Mouse (Mus musculus) naive thymus-derived CD4-positive, alpha-beta T cell, adult 2 months (primary cell): ENCODE data around the gene Prrxl1.

Experiments used
- DNase-seq: peaks from one replicate; pipeline ENCODE4 v3.0.0-alpha.2; 2011; ENCODE audit warnings: low read depth

Gene Prrxl1

DNA sequence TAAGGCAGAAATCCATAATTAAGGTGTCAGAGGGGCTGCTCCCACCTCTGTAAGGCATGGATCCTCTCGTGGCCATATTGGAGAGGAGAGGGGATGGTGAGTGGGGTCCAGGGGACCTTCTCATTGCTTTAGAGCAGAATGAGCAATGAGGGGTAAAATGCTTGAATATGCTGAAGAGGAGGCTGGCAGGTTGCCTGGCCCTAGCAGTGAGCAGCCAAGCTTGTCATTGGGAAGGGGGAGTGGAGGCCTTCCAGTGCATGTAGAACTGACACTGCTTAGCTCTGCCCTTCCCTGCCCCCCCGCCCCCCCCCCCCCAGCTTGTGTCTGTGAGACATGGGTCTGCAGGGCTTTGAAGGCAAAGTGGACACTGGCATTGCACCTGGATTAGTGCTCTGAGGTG is 28.1 kb downstream of the Prrxl1 start:
- DNase-seq, result no peak

- no peak for DNase-seq
These were observed 29.4 kb downstream of the Prrxl1 start for GRCm38 (mm10) chr14:32628584-32628983.

- DNase-seq, result no peak
These were observed 33.8 kb downstream of the Prrxl1 start for GRCm38 (mm10) chr14:32632908-32633600.

DNA sequence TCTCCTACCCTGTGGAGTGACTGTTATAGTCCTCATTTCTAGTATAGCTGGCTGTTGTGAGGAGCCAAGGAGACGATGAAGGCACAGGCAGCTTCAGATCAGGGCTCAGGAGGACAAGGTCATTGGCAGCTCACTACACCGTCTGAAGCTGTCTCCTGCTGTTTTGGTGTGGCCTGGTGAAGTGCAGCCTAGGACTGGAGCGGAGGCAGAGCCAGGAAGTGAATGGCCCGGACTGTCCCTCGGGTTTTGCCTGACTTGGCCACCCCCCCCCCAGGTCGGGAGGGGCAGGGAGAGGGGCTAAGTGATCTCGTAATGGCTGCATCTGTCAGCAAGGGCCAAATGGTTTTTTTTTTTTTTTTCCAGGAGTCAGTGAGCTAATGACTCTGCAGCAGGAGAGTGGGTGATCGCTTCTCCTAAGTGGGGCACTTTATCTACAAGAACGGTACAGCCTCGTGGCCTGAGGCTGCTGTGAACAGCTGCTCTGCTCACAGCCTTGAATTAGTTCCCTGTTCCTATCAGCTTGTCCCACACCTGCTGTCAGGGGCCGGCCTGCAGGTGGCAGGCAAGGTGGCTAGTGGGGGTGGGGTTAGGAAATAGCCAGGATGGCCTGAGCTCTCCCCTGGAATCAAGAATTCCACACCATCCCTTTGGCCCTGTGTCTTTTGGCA is 34.9 kb downstream of the Prrxl1 start:
- no peak for DNase-seq

- no peak for DNase-seq
These were observed 39.3 kb downstream of the Prrxl1 start for GRCm38 (mm10) chr14:32638485-32638884.

DNA sequence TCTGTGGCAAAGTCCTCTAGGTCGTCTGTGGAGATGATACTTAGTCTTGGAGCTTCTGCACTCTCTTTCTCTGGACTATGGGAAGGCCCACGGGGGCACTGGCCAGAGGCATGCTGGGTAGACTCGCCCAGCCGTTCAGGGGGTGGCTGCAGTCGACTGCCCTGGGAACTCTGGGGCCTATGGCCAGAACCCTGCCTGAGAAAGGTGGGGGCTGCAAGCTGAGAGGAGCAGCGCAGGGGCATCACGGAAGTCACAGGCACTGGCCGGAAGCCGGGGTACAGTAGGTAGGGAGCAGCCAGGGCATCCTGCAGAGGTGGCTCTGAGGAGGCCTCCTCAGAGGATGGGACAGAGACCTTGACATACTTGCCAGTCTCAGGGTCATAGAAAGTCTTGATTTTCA is 60.6 kb downstream of the Prrxl1 start:
- no peak for DNase-seq

DNA sequence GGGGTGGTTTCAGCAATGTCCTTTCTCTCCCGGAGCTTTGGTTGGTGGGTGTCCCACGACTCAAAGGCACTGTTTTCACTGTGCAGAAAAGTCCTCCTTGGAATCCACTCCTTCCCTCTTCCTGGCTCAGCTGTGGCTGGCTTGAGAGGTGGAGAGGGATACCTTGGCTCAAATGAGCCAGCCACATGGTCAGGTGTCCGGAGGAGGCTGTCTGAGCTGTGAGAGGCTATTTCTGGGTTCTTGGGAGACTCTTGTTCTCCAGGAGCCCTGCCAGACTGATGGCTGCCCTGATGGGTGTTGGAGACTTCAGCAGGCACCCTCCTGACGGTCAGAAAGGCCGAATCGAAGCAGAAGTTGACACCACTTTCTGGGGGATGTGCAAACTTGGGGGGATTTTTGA is 63.9 kb downstream of the Prrxl1 start:
- DNase-seq, result no peak

GRCm38 (mm10) chr14:32673178-32673577 is 74.0 kb downstream of the Prrxl1 start:
- no peak for DNase-seq

- no peak for DNase-seq
These were observed 79.4 kb downstream of the Prrxl1 start for GRCm38 (mm10) chr14:32678565-32678964.

GRCm38 (mm10) chr14:32681603-32682002 is 82.4 kb downstream of the Prrxl1 start:
- DNase-seq, result no peak

- DNase-seq, result no peak
These were observed 83.3 kb downstream of the Prrxl1 start for GRCm38 (mm10) chr14:32682536-32682935.

- no peak for DNase-seq
These were observed 84.1 kb downstream of the Prrxl1 start for GRCm38 (mm10) chr14:32683251-32683838.

DNA sequence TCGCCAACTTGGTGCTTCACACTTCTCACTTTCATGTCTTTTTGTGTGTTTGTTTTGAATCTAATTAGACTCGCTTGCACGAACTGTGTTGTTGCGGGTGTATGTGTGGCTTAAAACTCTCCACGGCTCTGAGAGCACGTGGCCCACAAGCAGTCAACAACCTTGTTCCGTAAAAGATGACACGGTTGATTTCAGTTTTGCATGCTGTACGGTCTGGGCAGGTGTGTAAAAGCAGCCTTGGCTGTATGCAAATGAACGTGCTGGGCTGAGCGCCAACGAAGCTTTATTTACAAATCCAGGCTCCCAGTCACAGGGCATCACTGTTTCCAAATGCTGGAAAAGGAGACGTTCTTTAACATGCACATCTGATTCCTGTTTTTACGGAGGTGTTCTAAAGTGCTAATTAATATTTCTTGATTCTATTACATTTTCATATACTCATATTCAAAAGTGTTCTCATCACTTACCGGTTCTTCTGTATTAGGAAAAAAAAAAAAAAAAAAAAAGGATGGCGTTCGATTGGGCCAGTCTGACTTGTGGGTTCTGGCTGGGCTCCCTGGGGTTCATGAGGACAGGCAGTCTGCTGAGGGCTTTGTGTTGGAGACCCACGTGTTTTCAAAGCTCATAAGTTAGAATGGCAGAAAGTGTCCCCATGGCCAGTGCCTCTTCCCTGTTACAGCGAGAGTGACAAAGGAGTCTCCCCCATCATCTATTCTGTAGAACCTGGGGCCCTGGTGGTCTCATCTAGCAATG is 85.0 kb downstream of the Prrxl1 start:
- DNase-seq, result no peak

- DNase-seq, result no peak
These were observed 85.5 kb downstream of the Prrxl1 start for GRCm38 (mm10) chr14:32684735-32685105.

GRCm38 (mm10) chr14:32685124-32685826 is 86.1 kb downstream of the Prrxl1 start, which contains the start of gene 3425401B19Rik:
3425401B19Rik (minus strand) TSS chr14:32685293.
- no peak for DNase-seq

- DNase-seq, result no peak
These were observed 96.7 kb downstream of the Prrxl1 start for GRCm38 (mm10) chr14:32695906-32696305.

- DNase-seq, result no peak
These were observed 97.1 kb downstream of the Prrxl1 start for GRCm38 (mm10) chr14:32696344-32696743.

DNA sequence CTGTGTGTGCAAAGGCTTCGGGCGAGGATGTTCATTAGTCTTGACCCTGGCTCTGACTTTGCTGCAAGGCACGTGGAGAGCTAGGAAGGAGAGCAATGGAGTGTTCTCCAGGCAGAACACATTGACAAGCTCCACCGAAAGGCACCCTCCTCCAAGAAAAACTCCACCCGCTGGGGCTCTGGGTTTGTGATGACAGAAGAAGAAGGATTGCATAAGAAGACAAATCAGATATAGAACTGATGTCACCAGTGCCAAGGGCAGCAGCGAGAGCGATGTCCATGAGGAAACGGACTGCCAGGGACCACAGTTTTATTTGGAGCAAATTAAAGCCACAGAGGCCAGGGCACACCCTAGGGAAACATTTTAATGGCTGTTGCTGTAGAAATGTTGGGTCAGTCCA is 98.6 kb downstream of the Prrxl1 start:
- no peak for DNase-seq

DNA sequence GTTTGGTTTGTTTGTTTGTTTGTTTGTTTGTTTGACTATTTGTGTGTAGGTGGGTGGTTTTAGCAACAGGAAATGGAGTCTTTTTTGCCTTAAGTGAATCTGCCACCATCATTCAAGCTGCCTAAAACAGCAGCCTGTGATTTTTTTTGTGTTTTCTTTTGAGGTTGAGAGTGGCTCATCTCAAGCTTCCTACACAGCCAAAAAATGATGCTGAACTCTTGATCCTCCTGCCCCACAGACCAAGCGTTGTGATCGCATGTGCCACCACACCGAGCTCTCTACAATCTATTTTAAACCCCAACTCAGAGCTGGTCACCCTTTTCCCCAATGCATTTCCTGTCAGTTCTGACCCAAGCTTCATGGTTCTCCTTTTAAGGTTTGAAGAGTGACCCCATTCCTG is 99.3 kb downstream of the Prrxl1 start:
- DNase-seq, result no peak
